Mouse (Mus musculus): Measurements from ENCODE around the gene Fem1b. TPM values are rescaled to one million over a fixed set of nuclear protein-coding genes. Genes with fewer than 3 reads are reported as not detected.

Fem1b gene
- polyA plus RNA-seq, 1 experiment from 2014 or later, result 17.7 TPM

DNA sequence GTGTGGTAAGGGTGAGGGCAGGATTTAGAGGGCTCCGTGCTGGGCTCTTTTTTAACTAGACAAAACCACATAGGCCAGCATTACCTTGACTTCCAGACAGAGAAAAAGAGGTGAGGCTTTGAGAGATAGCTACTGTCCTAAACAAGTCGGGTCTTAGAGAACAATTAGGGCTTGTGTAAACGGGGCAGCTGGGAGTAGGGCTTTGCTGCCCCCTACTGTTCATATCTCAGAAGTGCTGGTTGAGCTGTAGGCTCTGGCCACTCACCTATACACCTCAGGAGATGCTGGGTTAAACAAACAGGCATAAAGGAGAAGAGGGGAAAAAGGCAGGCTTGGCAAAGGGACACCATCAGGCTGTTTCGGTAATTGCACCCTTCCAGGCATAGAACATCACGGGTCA lies 34.3 kb downstream of the Fem1b start:
- peaks cover 20% of the 10 kb centered on the region for H3K4me1 ChIP-seq
- WGBS, result 4% methylated on average over 5 of the region's 5 CpGs
- H3K9me3 ChIP-seq (replicated peaks), result no peaks in the 10 kb centered on the region
- no peak overlapping the region for H3K4me3 ChIP-seq (replicated peaks)
- ATAC-seq (ENCODE audit: insufficient number of reproducible peaks, low FRiP score, low TSS enrichment, low read depth), result peak; percentile 53
- no peak overlapping the region for H3K27ac ChIP-seq (replicated peaks)
- H3K9ac ChIP-seq, result no peak overlapping the region
- H3K4me2 ChIP-seq (replicated peaks), result no peak overlapping the region
- no peaks in the 10 kb centered on the region for H3K36me3 ChIP-seq
- no peaks in the 10 kb centered on the region for H3K27me3 ChIP-seq

DNA sequence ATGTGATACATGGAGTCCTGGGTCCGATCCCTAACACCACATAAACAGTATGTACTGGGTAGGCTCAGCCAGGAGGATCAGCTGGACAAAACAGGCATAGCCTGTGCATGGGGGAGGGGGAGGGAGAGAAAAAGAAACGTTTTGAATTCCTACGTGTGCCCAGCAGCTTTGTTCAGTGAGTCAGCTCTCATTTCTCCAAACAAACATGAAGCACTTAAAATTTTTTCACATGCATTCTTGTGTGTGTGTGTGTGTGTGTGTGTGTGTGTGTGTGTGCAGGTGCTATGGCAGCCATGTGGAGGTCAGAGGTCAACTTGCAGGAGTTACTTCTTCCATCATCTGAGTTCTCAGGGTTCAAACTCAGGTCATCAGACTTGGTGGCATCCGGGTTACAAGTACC lies 36.3 kb downstream of the Fem1b start:
- no peaks in the 10 kb centered on the region for H3K27me3 ChIP-seq
- no peak overlapping the region for H3K4me3 ChIP-seq (replicated peaks)
- peaks cover 12% of the 10 kb centered on the region for H3K4me1 ChIP-seq
- no peak overlapping the region for H3K9ac ChIP-seq
- no peak overlapping the region for H3K4me2 ChIP-seq (replicated peaks)
- no peak for ATAC-seq (ENCODE audit: insufficient number of reproducible peaks, low FRiP score, low TSS enrichment, low read depth)
- H3K27ac ChIP-seq (replicated peaks), result no peak overlapping the region
- H3K36me3 ChIP-seq, result no peaks in the 10 kb centered on the region
- H3K9me3 ChIP-seq (replicated peaks), result no peaks in the 10 kb centered on the region
- 42% methylated on average over 4 of the region's 4 CpGs for WGBS

DNA sequence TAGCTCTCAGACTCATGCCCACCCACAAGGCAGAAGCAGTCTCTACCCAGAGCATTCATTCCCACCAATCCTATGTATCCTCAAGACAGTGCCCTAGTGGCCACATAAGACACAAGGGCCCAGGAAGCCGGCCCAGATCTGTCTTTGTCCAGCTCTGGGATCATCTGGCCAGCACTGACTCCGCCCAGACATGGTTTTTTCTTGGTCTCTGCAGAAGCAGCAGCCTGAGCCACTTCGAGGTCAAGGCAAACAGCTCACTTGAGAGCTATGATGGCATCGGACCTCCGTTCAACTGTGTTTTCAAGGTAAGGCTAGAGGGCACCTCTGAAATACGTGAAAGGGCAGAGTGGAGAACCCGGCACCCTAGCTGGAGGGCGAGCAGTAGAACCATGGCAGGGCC lies 39.0 kb downstream of the Fem1b start:
- no peak for ATAC-seq (ENCODE audit: insufficient number of reproducible peaks, low FRiP score, low TSS enrichment, low read depth)
- H3K27me3 ChIP-seq, result no peaks in the 10 kb centered on the region
- H3K4me3 ChIP-seq (replicated peaks), result no peak overlapping the region
- H3K36me3 ChIP-seq, result no peaks in the 10 kb centered on the region
- no peak overlapping the region for H3K27ac ChIP-seq (replicated peaks)
- H3K9ac ChIP-seq, result no peak overlapping the region
- H3K4me1 ChIP-seq, result peaks cover 5% of the 10 kb centered on the region; the same call in 1 of the 2 replicates
- 79% methylated on average over 8 of the region's 8 CpGs for WGBS
- no peaks in the 10 kb centered on the region for H3K9me3 ChIP-seq (replicated peaks)
- H3K4me2 ChIP-seq (replicated peaks), result no peak overlapping the region

DNA sequence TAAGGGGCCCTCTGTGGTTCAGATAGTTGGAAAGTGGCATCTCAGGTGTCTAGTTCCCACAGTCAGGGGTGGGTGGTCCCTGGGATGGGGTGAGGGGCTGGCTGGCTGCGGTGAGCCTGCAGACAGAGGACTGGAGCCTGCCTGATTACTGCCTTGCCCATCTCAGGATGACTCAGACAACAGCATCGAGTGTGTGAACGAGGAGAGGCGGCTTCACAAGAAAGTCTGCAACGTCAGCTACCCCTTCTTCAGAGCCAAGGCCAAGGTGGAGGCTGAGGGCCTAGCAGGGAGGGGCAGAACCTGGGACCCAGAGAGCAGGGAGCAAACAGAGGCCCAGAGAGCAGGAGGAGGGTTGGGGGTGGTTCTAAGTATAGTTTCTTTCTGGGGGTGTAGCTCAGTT lies 43.4 kb downstream of the Fem1b start:
- no peak overlapping the region for H3K4me2 ChIP-seq (replicated peaks)
- no peaks in the 10 kb centered on the region for H3K36me3 ChIP-seq
- no peak for ATAC-seq (ENCODE audit: insufficient number of reproducible peaks, low FRiP score, low TSS enrichment, low read depth)
- no peaks in the 10 kb centered on the region for H3K27me3 ChIP-seq
- no peaks in the 10 kb centered on the region for H3K4me1 ChIP-seq
- no peaks in the 10 kb centered on the region for H3K9me3 ChIP-seq (replicated peaks)
- H3K4me3 ChIP-seq (replicated peaks), result no peak overlapping the region
- WGBS, result 56% methylated on average over 5 of the region's 5 CpGs
- H3K27ac ChIP-seq (replicated peaks), result no peak overlapping the region
- no peak overlapping the region for H3K9ac ChIP-seq

DNA sequence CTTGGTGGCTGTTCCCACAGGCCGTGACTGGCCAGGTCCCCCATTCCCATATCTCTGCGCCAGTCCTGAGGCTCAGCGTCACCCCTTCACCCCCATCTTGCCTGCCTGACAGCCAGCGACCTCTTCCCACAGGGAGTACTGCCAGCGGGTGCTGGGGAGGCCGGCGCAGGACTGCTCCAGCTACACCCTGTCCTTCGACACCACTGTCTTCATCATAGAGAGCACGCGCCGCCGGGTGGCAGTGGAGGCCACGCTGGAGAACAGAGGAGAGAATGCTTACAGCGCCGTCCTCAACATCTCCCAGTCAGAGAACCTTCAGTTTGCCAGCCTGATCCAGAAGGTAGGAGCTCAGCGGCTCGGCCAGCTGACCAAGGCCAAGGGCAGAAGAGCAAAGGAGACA lies 44.3 kb downstream of the Fem1b start:
- Histone ChIP-seq H3K4me1 (no peaks in the 10 kb centered on the region), H3K4me3 (replicated peaks) (no peak overlapping the region), H3K4me2 (replicated peaks) (no peak overlapping the region), H3K27ac (replicated peaks) (no peak overlapping the region), H3K27me3 (no peaks in the 10 kb centered on the region), H3K9me3 (replicated peaks) (no peaks in the 10 kb centered on the region), H3K36me3 (no peaks in the 10 kb centered on the region), H3K9ac (no peak overlapping the region)
- 62% methylated on average over 17 of the region's 17 CpGs for WGBS
- no peak for ATAC-seq (ENCODE audit: insufficient number of reproducible peaks, low FRiP score, low TSS enrichment, low read depth)

DNA sequence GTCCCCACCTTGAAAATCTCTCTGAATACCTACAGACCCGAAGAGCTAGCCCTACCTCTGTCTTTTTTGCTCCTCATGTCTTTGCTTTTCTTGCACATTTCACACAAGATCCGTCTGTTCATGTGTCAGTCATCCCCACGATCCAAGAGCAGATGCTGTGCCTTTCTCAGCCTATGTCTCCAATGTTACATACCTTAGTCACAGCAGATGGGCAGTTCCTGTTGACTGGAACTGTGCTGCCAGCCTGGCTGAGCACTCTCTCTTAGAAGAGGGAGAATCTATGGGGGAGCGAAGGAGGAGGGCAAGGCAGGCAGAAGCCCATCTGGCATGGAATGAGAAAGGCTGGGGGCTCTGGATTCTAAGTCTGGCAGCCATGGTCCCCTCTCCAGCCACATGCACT lies 46.4 kb downstream of the Fem1b start:
- Histone ChIP-seq H3K27me3 (no peaks in the 10 kb centered on the region), H3K9me3 (replicated peaks) (no peaks in the 10 kb centered on the region), H3K4me2 (replicated peaks) (no peak overlapping the region), H3K4me3 (replicated peaks) (no peak overlapping the region), H3K27ac (replicated peaks) (no peak overlapping the region), H3K4me1 (no peaks in the 10 kb centered on the region), H3K9ac (no peak overlapping the region), H3K36me3 (no peaks in the 10 kb centered on the region)
- ATAC-seq (ENCODE audit: insufficient number of reproducible peaks, low FRiP score, low TSS enrichment, low read depth), result no peak
- WGBS, result 60% methylated on average over 4 of the region's 4 CpGs

DNA sequence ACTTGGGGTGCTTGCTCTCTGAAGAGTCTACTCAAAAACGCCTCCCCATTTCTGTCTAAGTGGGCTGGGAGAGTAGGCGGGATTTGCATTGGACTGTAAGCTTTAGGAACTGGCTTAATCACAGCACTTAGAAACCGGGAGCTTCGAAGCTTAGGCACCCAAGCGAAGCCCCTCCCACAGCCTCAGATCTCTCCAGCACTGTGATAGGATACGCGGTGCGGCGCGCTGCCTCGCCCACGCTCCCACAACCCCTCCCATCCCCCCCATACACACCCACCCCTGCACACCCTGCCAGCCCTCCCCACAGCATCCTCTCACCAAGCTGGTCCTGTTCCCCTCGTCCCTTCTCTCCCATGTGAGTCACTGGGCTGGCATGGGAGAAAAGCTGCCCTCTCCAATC lies 48.3 kb downstream of the Fem1b start:
- Histone ChIP-seq H3K9me3 (replicated peaks) (no peaks in the 10 kb centered on the region), H3K9ac (no peak overlapping the region), H3K4me2 (replicated peaks) (0 out of 2 replicates have a peak overlapping the region, but pooled peaks have one; percentile 2), H3K36me3 (no peaks in the 10 kb centered on the region), H3K4me3 (replicated peaks) (no peak overlapping the region), H3K27ac (replicated peaks) (no peak overlapping the region), H3K27me3 (no peaks in the 10 kb centered on the region), H3K4me1 (no peaks in the 10 kb centered on the region)
- ATAC-seq (ENCODE audit: insufficient number of reproducible peaks, low FRiP score, low TSS enrichment, low read depth), result peak; percentile 51; the same call in 1 of the 2 replicates
- 24% methylated on average over 13 of the region's 13 CpGs for WGBS

DNA sequence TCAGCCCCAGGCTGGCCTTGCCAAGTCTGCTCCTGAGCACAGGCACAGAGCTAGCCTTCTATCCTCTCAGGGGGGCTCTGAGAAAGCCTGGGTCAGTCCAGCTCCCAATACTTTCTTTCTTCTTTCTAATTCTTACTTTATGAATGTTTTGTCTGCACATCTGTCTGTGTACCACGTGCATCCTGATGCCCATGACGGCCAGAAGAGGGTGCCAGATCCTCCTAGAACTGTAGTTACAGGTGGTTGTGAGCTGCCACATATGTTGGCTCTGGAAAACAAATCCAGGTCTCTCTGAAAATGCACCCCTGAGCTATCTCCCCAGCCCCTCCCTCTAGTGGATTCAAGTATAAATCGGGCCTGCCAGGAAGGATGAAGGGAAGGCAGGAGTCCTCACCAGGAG lies 52.1 kb downstream of the Fem1b start:
- H3K4me2 ChIP-seq (replicated peaks), result no peak overlapping the region
- H3K9ac ChIP-seq, result no peak overlapping the region
- H3K4me3 ChIP-seq (replicated peaks), result no peak overlapping the region
- WGBS, result 48% methylated on average over 3 of the region's 3 CpGs
- H3K9me3 ChIP-seq (replicated peaks), result no peaks in the 10 kb centered on the region
- H3K4me1 ChIP-seq, result no peaks in the 10 kb centered on the region
- H3K27ac ChIP-seq (replicated peaks), result no peak overlapping the region
- ATAC-seq (ENCODE audit: insufficient number of reproducible peaks, low FRiP score, low TSS enrichment, low read depth), result no peak
- H3K36me3 ChIP-seq, result no peaks in the 10 kb centered on the region
- H3K27me3 ChIP-seq, result no peaks in the 10 kb centered on the region

DNA sequence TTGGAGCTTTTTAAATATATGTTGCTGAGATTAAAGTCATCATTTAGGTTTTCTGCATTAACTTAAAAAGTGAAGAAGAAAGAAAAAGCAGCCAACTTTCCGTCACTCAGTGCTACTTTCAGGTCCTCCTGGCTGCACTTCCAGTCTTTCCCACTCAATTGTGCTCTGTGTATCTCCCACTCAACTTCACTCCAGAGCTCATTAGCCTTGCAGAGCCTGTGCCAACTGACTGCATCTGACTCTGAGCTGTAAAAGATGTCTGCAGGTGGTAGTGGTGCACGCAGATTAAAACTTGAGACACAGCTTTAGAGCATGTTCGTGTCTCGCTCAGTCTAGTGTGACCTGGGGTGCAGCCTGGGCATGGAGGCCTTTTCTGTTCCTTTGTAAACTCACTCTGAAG lies 53.4 kb downstream of the Fem1b start:
- no peak overlapping the region for H3K27ac ChIP-seq (replicated peaks)
- no peaks in the 10 kb centered on the region for H3K9me3 ChIP-seq (replicated peaks)
- H3K27me3 ChIP-seq, result no peaks in the 10 kb centered on the region
- H3K4me2 ChIP-seq (replicated peaks), result no peak overlapping the region
- H3K4me3 ChIP-seq (replicated peaks), result no peak overlapping the region
- H3K36me3 ChIP-seq, result no peaks in the 10 kb centered on the region
- ATAC-seq (ENCODE audit: insufficient number of reproducible peaks, low FRiP score, low TSS enrichment, low read depth), result no peak
- 78% methylated on average over 4 of the region's 4 CpGs for WGBS
- H3K4me1 ChIP-seq, result no peaks in the 10 kb centered on the region
- no peak overlapping the region for H3K9ac ChIP-seq

DNA sequence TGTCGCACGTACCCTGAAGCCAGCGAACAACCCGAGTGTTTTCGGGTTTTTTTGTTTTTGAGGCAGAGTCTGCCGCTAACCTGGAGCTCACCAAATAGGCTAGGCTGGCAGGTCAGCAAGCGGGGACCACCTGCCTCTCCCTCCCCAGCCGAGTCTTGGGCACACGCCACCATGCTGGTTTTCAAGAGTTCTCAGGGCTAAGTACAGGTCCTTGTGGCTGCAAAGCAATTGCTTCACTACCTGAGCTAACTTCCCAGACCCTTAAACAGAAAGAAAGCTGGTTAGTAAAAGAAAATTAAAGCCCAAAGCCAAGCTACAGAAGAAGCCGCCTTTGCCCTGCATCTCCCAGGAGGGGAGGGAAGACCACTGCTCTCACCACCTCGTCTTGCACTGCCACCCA lies 61.4 kb downstream of the Fem1b start:
- no peak for ATAC-seq (ENCODE audit: insufficient number of reproducible peaks, low FRiP score, low TSS enrichment, low read depth)
- Histone ChIP-seq H3K4me2 (replicated peaks) (no peak overlapping the region), H3K36me3 (no peaks in the 10 kb centered on the region), H3K9ac (no peak overlapping the region), H3K4me3 (replicated peaks) (no peak overlapping the region), H3K27me3 (no peaks in the 10 kb centered on the region), H3K9me3 (replicated peaks) (no peaks in the 10 kb centered on the region), H3K27ac (replicated peaks) (no peak overlapping the region), H3K4me1 (0 out of 2 replicates have a peak, but pooled peaks cover 3% of the 10 kb centered on the region)
- 84% methylated on average over 11 of the region's 11 CpGs for WGBS

DNA sequence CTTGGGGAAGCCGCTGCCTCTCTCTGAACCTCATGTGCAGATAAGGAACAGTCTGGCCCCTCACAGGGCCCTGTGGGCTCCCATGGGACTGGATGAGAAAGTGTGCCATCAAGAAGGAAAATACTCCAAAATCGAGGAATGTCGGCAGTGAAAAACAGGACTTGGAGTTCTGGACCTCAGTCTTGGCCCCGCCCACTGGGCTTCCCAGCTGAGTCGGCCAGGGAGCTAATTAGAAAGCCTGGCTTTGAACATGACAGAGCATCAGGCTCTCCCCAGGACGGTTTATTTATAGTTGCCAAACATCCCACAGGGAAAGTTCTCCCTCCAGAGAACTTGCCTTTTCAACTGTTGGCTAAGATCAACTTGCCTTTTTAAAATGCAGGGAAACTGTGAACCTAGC lies 62.1 kb downstream of the Fem1b start:
- no peak overlapping the region for H3K27ac ChIP-seq (replicated peaks)
- ATAC-seq (ENCODE audit: insufficient number of reproducible peaks, low FRiP score, low TSS enrichment, low read depth), result no peak

DNA sequence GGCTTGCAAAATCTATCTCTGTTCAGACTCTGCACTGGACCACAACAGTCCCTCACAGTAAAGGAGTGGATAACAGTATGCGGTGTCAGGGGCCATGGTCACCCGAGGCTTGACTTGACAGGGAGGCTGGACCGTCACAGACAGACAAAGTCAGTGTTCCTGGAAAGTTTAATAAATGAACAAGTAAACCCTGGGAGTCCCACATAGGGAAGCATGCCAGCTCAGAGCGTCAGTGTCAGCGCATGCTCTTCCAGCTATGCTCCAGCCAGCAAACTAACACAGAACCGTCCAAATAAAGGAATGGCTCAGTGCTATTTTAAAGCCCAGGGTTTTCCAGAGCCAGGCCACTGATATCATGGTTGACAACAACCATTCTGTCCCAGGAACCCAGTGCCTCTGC lies 65.1 kb downstream of the Fem1b start:
- Histone ChIP-seq H3K27ac (replicated peaks) (no peak overlapping the region), H3K9ac (no peak overlapping the region), H3K4me1 (0 out of 2 replicates have a peak, but pooled peaks cover 3% of the 10 kb centered on the region), H3K4me2 (replicated peaks) (no peak overlapping the region), H3K36me3 (no peaks in the 10 kb centered on the region), H3K27me3 (peaks cover 3% of the 10 kb centered on the region; the same call in 1 of the 2 replicates), H3K4me3 (replicated peaks) (no peak overlapping the region), H3K9me3 (replicated peaks) (no peaks in the 10 kb centered on the region)
- 76% methylated on average over 6 of the region's 6 CpGs for WGBS
- ATAC-seq (ENCODE audit: insufficient number of reproducible peaks, low FRiP score, low TSS enrichment, low read depth), result no peak

More for the DNA sequence above, 62.1 kb downstream of the Fem1b start:
- Histone ChIP-seq H3K4me2 (replicated peaks) (no peak overlapping the region), H3K9ac (no peak overlapping the region), H3K36me3 (no peaks in the 10 kb centered on the region), H3K4me1 (0 out of 2 replicates have a peak, but pooled peaks cover 3% of the 10 kb centered on the region), H3K9me3 (replicated peaks) (no peaks in the 10 kb centered on the region), H3K27me3 (no peaks in the 10 kb centered on the region), H3K4me3 (replicated peaks) (no peak overlapping the region)
- 60% methylated on average over 6 of the region's 6 CpGs for WGBS

All from embryonic facial prominence, embryonic 15.5 days (tissue).